Mouse (Mus musculus): Measurements from ENCODE around the gene Fgd2. TPM values are rescaled to one million over a fixed set of nuclear protein-coding genes. Genes with fewer than 3 reads are reported as not detected.
"Not testable (repeated sequence)": the region's sequence is repeated elsewhere in the genome, so short reads cannot be mapped to it uniquely, and the experiment has no call there.

Gene Fgd2
- polyA plus RNA-seq, 1 experiment from 2014 or later, result 6.3 TPM

- Histone ChIP-seq H3K4me1 (peaks cover 34% of the 10 kb centered on the region), H3K36me3 (replicated peaks) (peaks cover 93% of the 10 kb centered on the region), H3K27ac (peak overlapping the region; percentile 77), H3K27me3 (ENCODE audit: poor library complexity, severe bottlenecking) (no peaks in the 10 kb centered on the region), H3K9me3 (no peaks in the 10 kb centered on the region), H3K4me3 (no peak overlapping the region)
- DNase-seq (ENCODE audit: extremely low spot score, low spot score), result no peak
- WGBS, result 85% methylated on average over 18 of the region's 18 CpGs
These were observed 20.1 kb upstream of the Fgd2 start for GRCm38 (mm10) chr17:29340406-29341261.

- no peaks in the 10 kb centered on the region for H3K9me3 ChIP-seq
- 26% methylated on average over 9 of the region's 9 CpGs for WGBS
- H3K4me1 ChIP-seq, result peaks cover 43% of the 10 kb centered on the region
- no peaks in the 10 kb centered on the region for H3K27me3 ChIP-seq (ENCODE audit: poor library complexity, severe bottlenecking)
- peak; percentile 35 for DNase-seq (ENCODE audit: extremely low spot score, low spot score)
- H3K36me3 ChIP-seq (replicated peaks), result peaks cover 85% of the 10 kb centered on the region
- H3K4me3 ChIP-seq, result peak overlapping the region; percentile 9; the same call in 1 of the 2 replicates
- H3K27ac ChIP-seq, result peak overlapping the region; percentile 77
These were observed 19.1 kb upstream of the Fgd2 start for GRCm38 (mm10) chr17:29341591-29342003.

- Histone ChIP-seq H3K36me3 (replicated peaks) (peaks cover 78% of the 10 kb centered on the region), H3K9me3 (no peaks in the 10 kb centered on the region), H3K27ac (peak overlapping the region; percentile 77; the same call in 1 of the 2 replicates), H3K4me3 (no peak overlapping the region), H3K27me3 (ENCODE audit: poor library complexity, severe bottlenecking) (no peaks in the 10 kb centered on the region), H3K4me1 (peaks cover 48% of the 10 kb centered on the region)
- 56% methylated on average over 13 of the region's 13 CpGs for WGBS
- no peak for DNase-seq (ENCODE audit: extremely low spot score, low spot score)
These were observed 18.5 kb upstream of the Fgd2 start for GRCm38 (mm10) chr17:29342010-29342910.

GRCm38 (mm10) chr17:29343241-29343640 lies 17.5 kb upstream of the Fgd2 start:
- WGBS, result 91% methylated on average over 5 of the region's 5 CpGs

GRCm38 (mm10) chr17:29345272-29345671 lies 15.4 kb upstream of the Fgd2 start:
- Histone ChIP-seq H3K4me1 (peaks cover 61% of the 10 kb centered on the region), H3K4me3 (no peak overlapping the region), H3K9me3 (no peaks in the 10 kb centered on the region), H3K36me3 (replicated peaks) (peaks cover 48% of the 10 kb centered on the region), H3K27ac (no peak overlapping the region), H3K27me3 (ENCODE audit: poor library complexity, severe bottlenecking) (no peaks in the 10 kb centered on the region)
- DNase-seq (ENCODE audit: extremely low spot score, low spot score), result no peak
- WGBS, result 95% methylated on average over 12 of the region's 12 CpGs

More at GRCm38 (mm10) chr17:29343241-29343640, 17.5 kb upstream of the Fgd2 start:
- no peak overlapping the region for H3K27ac ChIP-seq
- H3K9me3 ChIP-seq, result no peaks in the 10 kb centered on the region
- H3K4me3 ChIP-seq, result no peak overlapping the region
- peaks cover 68% of the 10 kb centered on the region for H3K36me3 ChIP-seq (replicated peaks)
- H3K27me3 ChIP-seq (ENCODE audit: poor library complexity, severe bottlenecking), result no peaks in the 10 kb centered on the region
- no peak for DNase-seq (ENCODE audit: extremely low spot score, low spot score)
- peaks cover 55% of the 10 kb centered on the region for H3K4me1 ChIP-seq

- H3K9me3 ChIP-seq, result no peaks in the 10 kb centered on the region
- H3K36me3 ChIP-seq (replicated peaks), result peaks cover 39% of the 10 kb centered on the region
- H3K27me3 ChIP-seq (ENCODE audit: poor library complexity, severe bottlenecking), result no peaks in the 10 kb centered on the region
- peak; percentile 45 for DNase-seq (ENCODE audit: extremely low spot score, low spot score)
- H3K4me3 ChIP-seq, result peak overlapping the region; percentile 96
- peak overlapping the region; percentile 96 for H3K27ac ChIP-seq
- H3K4me1 ChIP-seq, result peaks cover 47% of the 10 kb centered on the region
- WGBS, result 6% methylated on average over 11 of the region's 11 CpGs
These were observed 14.1 kb upstream of the Fgd2 start for GRCm38 (mm10) chr17:29346496-29347125.

- peaks cover 33% of the 10 kb centered on the region for H3K36me3 ChIP-seq (replicated peaks)
- H3K4me3 ChIP-seq, result peak overlapping the region; percentile 96
- H3K9me3 ChIP-seq, result no peaks in the 10 kb centered on the region
- H3K27me3 ChIP-seq (ENCODE audit: poor library complexity, severe bottlenecking), result no peaks in the 10 kb centered on the region
- H3K4me1 ChIP-seq, result peaks cover 41% of the 10 kb centered on the region
- peak overlapping the region; percentile 96 for H3K27ac ChIP-seq
- DNase-seq (ENCODE audit: extremely low spot score, low spot score), result peak; percentile 50
- WGBS, result under 1% methylated on average over 45 of the region's 45 CpGs
These were observed 13.5 kb upstream of the Fgd2 start for GRCm38 (mm10) chr17:29347126-29347644.

- H3K4me1 ChIP-seq, result peaks cover 36% of the 10 kb centered on the region
- H3K27me3 ChIP-seq (ENCODE audit: poor library complexity, severe bottlenecking), result no peaks in the 10 kb centered on the region
- peaks cover 27% of the 10 kb centered on the region for H3K36me3 ChIP-seq (replicated peaks)
- DNase-seq (ENCODE audit: extremely low spot score, low spot score), result peak; percentile 98
- no peaks in the 10 kb centered on the region for H3K9me3 ChIP-seq
- WGBS, result under 1% methylated on average over 53 of the region's 53 CpGs
- peak within 1 kb of the TSS; percentile 96 for H3K4me3 ChIP-seq
- H3K27ac ChIP-seq, result peak within 1 kb of the TSS; percentile 96
These were observed 13.0 kb upstream of the Fgd2 start, which contains the start of gene Mtch1 for GRCm38 (mm10) chr17:29347645-29348256. Gene Mtch1, minus strand, starts transcription at chr17:29347934.

GRCm38 (mm10) chr17:29348996-29349395 lies 11.7 kb upstream of the Fgd2 start:
- 91% methylated on average over 2 of the region's 2 CpGs for WGBS
- H3K36me3 ChIP-seq (replicated peaks), result peaks cover 15% of the 10 kb centered on the region
- H3K4me3 ChIP-seq, result no peak overlapping the region
- 0 out of 2 replicates have a peak overlapping the region, but pooled peaks have one; percentile 2 for H3K27ac ChIP-seq
- peaks cover 32% of the 10 kb centered on the region for H3K4me1 ChIP-seq
- no peaks in the 10 kb centered on the region for H3K27me3 ChIP-seq (ENCODE audit: poor library complexity, severe bottlenecking)
- no peak for DNase-seq (ENCODE audit: extremely low spot score, low spot score)
- no peaks in the 10 kb centered on the region for H3K9me3 ChIP-seq

- not testable (repeated sequence) for H3K9me3 ChIP-seq; H3K27ac ChIP-seq; H3K36me3 ChIP-seq (replicated peaks); H3K4me3 ChIP-seq; H3K27me3 ChIP-seq (ENCODE audit: poor library complexity, severe bottlenecking); DNase-seq (ENCODE audit: extremely low spot score, low spot score)
- WGBS, result 64% methylated on average over 5 of the region's 5 CpGs
- H3K4me1 ChIP-seq, result peaks cover 39% of the 10 kb centered on the region
These were observed 9.7 kb upstream of the Fgd2 start for GRCm38 (mm10) chr17:29351056-29351455.

- peak overlapping the region; percentile 55 for H3K4me3 ChIP-seq
- H3K36me3 ChIP-seq (replicated peaks), result no peaks in the 10 kb centered on the region
- 39% methylated on average over 5 of the region's 5 CpGs for WGBS
- DNase-seq (ENCODE audit: extremely low spot score, low spot score), result peak; percentile 83
- H3K9me3 ChIP-seq, result no peaks in the 10 kb centered on the region
- no peaks in the 10 kb centered on the region for H3K27me3 ChIP-seq (ENCODE audit: poor library complexity, severe bottlenecking)
- H3K27ac ChIP-seq, result peak overlapping the region; percentile 98
- H3K4me1 ChIP-seq, result peaks cover 41% of the 10 kb centered on the region
These were observed 5.3 kb upstream of the Fgd2 start for GRCm38 (mm10) chr17:29355461-29355840.
